Mouse (Mus musculus) liver, postnatal 0 days (tissue): ENCODE data around the gene H2-Ab1.

Source experiments
- CTCF ChIP-seq: sonication (generic); IDR thresholded peaks from 2 replicates; pipeline ENCODE4 v1.5.1; 2016; ENCODE audit warnings: antibody characterized with exemption, low read depth
- EP300 ChIP-seq: IDR thresholded peaks from 2 replicates; pipeline ENCODE4 v1.6.1; 2016; ENCODE audit warnings: antibody characterized with exemption, low read depth, mild to moderate bottlenecking

DNA sequence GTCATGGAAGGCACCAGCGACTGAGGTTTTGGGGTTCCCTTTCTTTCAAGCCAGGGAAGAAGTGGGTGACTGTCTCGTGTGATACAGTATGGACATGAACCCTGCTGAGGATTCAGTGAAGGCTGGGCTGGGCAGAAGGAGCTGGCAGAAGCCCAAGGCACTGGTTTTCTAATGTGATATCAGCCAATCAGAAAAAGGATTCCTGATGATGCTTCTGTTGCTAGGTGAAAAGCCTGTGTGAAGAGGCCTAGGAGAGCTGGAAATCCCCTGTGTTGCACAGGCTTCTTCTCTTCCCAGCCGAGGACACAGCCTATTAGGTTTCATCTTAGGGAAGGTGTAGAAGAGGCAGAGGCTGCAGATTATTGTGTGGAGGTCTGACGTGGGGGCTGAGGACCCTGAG, 4.0 kb downstream of the H2-Ab1 start:
- TF ChIP-seq CTCF = no peak
- TF ChIP-seq EP300 = no peak
